Mouse (Mus musculus) CD8-positive naive resting alpha-beta T cell, adult 2 months (primary cell): Measurements from ENCODE around the gene Tubd1.

Source experiments
- DNase-seq, 2 experiments: peaks; one replicate each; pipeline ENCODE4 v3.0.0; 2022; ENCODE audit warnings: low read depth in 2 of 2, low spot score in 2 of 2

Gene Tubd1

DNA sequence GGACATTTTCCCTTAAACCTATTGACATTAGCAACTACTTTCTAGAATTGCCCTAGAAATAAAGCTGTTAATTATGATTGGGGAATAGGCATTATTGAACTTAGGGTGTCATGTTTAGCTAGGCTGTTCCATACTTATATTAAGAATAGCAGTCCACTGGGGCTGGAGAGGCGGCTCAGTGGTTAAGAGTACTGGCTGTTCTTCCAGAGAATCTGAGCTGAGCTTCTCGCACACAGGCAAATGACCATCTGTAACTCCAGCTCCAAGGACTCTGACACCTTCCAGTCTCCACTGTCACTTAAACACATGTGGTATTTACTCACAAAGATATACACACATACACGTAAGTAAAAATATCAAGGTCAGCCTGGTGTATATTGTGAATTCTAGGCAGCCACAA lies 52.2 kb downstream of the Tubd1 start:
- no peak for DNase-seq

DNA sequence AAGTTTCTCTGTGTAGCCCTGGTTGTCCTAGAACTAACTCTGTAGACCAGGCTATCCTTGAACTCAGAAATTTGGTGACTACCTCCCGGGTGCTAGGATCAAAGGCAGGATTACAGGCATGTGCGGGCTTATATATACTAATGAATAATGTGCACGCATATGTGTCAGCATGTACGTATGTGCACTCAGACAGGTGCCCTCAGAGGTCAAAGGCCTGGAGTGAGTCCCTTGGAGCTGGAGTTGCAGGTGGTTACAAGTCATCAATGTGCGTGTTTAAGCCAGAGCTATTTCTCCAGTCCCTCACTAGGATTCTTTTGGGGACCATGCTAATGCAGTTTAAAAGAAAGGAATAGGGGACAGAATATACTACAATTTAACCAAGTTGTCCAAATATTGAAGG lies 53.4 kb downstream of the Tubd1 start:
- DNase-seq = no peak

DNA sequence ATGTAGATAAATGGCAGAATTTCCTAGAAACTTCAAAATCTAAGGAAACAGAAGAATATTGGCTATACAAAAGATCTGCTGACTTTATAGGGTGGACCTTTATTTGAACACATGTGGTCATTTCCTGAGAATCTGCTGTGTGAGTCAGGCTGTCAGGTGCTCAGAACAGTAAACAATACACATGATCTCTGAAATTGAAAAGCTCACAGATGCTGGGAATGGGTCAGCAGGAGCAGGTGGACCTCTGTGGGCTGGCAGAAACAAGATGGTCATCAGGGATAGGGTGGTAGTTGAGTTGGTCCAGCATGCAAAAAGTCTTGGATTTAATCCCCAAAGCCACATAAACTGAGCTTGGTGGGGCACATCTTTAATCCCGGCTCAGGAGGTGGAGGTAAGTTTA lies 53.8 kb downstream of the Tubd1 start:
- no peak for DNase-seq

DNA sequence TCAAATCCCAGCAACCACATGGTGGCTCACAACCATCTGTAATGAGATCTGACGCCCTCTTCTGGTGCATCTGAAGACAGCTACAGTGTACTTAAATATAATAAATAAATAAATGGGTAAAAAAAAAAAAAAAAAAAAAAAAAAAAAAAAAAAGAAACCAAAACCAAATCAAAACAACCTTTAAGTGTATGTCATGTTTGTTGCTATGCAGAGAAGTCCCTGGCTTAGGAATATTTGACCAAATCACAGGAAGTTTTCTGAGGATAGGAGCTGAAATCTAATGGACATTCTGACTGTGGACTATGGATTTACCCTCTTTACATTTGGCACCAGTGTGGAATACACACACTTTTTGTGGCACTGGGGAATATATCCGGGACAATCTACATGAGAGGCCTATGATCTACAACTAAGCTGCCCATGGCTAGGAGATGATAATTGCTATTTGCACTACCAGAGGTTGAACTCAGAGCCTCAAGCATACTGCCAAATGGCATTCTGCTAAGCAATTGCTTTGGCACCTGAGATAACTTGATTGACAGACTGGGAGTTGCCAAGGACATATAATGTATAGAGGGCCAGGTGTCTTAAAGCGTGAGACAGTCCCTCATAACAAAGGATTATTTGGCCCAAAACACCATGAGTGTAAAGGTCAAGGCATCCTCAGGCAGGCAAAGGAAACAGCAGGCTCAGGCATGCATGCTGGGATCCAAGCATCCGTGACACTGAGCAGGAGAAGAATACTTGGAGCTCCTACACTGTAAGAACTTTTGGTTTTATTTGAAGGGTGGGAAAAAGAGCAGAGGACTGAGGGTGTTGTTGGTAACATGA lies 54.8 kb downstream of the Tubd1 start:
- no peak for DNase-seq

DNA sequence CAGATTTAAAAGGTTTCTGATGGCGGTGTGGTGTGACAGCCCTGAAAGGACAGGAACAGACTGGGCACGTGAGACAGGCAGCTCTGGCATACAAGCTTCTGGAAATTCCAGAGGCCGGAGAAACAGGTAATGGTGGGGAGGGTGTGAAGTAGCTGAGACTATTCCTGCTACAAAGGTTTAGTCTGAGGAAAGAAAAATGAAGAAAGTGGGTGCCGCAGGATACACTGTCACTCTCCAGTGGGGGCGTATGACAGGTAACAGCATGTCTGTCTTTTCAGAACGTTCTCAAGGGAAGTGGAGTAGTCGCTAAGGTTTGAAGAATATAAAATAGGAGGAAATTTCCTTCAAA lies 55.4 kb downstream of the Tubd1 start:
- no peak for DNase-seq

DNA sequence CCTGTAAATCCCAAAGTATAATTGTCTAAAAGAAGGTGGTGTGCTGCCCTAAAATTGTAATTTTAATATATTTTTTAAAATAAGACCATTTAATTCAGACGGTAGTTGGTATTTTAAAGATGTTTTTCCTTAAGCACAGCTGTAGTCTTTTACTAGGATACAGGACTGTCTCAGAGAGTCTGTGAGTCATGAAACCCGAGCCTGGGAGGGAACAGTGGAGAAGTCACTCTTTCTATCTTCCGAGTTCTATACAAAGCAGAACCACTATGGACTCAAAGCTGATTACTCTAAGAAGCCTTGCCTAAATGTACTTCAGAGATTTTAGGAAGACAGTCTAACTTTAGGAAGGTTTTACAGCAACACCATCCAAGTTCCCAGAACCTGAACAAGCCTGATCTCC lies 57.3 kb downstream of the Tubd1 start:
- DNase-seq = no peak

DNA sequence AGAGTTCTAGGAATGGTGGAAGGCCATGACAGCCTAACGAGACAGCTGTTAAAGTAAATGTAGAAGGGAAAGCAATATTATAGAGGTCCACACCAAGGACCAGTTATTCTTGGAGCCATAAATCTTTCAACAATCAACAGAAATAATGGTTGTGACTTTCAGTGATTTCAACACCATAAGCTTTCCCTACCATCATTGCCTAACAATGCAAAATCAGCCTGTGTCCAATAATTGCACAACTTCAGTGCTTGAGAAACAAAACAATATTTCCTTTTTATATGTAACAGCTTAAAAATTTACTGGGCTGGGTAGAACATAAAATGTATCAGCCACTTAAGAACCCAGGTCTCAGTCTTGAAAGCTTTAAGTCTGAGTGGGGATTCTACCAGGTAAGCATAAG lies 58.9 kb downstream of the Tubd1 start:
- DNase-seq = no peak

DNA sequence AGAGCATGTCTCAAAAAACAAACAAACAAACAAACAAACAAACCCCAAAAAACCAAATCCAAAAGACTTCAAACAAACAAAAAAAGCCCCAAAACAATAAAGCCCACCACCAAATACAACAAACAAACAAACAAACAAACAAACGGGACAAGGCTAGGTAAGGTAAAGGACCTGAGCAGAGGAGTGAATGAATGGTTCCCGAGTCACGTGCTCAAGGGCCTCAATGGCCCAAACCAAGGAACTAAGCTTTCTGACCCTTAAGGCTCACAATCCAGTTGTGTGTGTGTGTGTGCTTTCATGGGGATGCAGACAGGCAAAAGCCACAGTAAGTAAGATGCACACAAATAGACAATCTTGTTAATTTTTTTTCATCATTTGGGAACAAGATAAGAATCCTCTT lies 59.5 kb downstream of the Tubd1 start:
- DNase-seq = no peak

DNA sequence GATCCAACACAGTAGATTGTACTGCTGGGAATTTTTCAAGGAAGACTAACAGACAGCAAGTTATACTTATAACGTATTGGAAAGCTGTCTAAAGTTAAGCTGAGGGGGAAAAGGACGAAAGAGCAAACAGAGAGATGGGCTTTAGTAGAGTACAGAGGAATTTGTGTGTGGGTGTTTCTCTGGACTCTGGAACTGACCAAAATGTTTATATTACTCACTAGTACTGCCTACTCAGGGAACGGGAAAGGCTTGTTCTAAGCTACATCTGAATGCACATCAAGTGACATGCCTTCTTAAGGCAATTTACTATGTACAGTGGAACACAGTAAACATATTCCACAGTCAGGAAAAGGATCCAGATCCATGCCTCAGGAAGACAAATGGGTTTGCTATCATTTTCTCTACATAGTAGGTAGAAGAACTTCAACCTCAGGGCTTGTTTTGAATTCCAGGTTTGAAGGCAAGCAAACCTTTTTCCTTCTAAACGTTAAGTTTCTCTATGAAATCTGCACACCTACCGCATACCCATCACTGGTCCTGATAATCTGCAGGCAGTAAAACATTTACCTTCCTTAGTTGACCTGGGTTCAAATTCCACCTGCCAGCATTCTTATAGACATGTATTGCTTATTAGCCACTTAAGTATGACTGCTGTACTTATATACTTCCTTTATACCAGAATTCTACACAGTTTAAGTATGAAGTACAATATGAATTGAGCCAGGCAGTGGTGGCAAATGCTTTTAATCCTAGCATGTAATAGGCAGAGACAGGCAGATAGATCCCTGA lies 60.1 kb downstream of the Tubd1 start:
- no peak for DNase-seq

DNA sequence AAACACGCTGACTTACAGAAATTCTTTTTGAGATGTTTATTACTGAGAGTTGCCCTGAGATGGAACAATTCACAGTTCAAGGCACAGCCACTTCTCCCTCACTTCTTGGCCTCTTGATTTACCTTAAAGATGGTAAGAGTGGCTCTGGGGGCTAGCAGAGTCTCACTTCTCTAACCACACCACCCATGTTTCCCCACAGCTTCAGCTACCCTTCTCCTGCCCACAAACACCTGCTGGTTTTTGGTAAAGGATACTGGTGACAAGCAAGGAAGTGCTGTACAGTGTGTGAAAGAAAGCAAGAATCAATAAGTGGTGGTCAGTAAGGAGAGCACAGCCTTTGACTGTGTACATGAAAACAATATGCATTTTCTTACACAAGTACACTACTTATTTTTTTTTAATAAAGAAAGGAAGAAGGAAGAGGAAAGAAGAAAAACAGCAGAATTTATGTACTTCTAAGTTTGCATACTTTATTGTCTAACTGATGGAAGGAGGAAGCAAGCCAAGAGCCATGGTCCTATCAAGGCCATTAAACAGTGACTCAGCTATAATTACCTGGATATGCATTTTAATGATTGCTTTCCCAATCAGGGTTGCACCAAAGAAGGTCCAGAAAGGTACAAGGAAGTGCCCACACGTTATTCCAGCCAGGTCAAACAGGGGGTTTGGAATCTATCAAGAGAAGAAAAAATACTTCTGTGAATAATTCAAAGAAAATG lies 62.0 kb downstream of the Tubd1 start:
- DNase-seq = no peak

DNA sequence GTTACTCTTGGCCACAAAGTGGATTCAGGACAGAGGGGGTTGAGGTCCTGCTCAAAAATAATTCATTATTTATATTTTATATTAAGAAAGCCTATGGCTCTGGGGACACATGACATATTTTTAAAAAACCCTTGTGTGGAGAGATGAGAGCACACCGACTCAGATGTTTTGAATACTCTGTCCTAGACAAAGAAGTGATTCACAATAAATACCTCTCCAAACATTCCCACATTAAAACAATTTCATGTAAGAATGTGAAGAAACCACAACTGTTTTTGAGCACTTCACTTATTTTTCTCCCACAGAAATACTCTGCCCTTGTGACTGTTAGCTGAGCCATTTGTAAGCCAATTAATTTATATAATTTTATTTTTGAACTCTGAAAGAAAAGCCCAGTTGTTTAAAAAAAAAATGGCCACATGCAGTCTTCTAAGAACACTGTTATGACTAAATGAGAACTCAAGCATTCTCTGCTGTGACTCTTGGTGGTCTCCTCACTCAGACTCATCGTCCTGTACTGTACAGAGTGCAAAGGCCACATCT lies 63.1 kb downstream of the Tubd1 start:
- DNase-seq = no peak

DNA sequence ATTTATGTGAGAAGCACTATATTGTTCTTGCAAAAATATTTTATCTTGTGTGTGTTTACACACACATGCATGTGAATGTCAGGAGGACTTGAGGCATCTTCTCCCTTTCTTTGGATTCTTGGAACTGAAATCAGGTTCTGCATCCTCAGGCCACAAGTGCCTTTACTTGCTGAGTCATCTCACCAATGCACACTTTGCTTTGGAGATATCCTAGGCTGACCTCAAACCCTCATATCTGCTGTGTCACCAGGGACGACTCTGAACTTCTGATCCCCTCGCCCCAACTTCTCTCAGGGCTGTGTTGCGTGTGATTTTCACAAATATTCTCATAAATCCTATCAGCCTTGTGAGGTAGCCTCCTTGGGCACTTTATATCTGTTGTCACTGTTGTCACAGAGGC lies 65.4 kb downstream of the Tubd1 start:
- no peak for DNase-seq

DNA sequence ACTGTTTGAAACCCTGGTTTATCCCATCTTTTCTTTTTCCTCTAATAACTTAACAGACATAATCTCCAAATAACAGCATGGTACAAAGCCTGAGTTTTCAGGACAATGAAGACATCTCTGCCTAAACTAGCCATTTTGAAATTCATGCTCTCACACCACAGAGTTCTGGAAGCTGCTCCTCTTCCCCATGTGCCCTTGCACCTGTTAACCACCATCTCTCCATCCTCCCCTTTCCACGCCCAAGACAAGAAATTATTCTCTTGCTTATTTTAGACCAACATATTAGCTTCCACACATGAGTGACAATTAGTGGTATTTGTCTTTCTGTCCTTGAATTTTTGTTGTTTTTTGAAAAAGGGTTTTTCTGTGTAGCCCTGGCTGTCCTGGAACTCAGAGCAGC lies 67.2 kb downstream of the Tubd1 start:
- DNase-seq = no peak

DNA sequence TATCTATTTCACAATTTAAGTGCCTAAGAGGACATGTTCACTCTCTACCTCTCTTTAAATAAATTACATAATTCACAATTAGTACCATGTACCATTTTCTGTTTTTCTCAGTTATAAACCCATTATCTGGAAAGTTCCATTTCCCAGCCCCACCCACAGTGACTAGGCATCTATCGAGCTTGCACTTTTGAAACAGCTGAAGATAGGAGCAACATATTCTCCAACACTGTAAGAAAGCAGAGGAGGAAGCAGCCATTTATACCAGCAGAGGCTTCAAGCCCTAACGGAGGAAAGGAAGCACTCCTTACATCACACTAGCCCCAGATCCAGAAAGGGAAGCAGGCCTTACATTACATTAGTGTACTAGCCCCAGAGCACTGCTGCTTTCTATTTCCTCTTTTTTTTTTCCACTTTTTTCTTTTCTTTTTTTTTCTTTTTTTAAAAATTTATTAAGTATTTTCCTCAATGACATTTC lies 69.3 kb downstream of the Tubd1 start:
- no peak for DNase-seq

DNA sequence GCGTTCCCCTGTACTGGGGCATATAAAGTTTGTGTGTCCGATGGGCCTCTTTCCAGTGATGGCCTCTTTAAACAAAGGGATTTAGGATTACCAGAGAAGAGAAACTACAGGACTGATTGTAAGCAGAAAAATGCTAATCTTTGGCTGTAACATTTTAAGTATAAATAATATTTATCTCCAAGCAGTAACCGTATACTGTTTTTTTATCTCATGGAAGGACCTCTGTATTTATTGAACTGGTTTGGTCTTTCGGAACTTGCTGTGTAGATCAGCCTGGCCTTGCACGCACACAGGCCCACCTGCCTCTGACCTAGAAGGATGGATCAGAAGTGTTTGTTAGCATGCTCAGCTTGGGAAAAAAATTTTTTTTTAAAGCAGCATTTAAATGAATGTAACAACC lies 69.8 kb downstream of the Tubd1 start:
- DNase-seq = no peak
